Mouse (Mus musculus) mouse embryonic stem cell (cell line): ENCODE results near the gene BC028528.

Experiments used
- in situ Hi-C, 2 experiments: fragments of 300-500 bp; cut with MboI; formaldehyde crosslinking; loops; 1 replicate in 1 of 2; 3 replicates in 1 of 2; pipeline ENCODE4 v1.14.3; 2019 to 2020; ENCODE audit warnings: low sequenced_read_pairs in 2 of 2, low pct_unique_long_range_greater_than_20kb in 1 of 2, mixed read lengths in 1 of 2; ENCODE audit not compliant: unreplicated experiment in 1 of 2

BC028528 gene

DNA sequence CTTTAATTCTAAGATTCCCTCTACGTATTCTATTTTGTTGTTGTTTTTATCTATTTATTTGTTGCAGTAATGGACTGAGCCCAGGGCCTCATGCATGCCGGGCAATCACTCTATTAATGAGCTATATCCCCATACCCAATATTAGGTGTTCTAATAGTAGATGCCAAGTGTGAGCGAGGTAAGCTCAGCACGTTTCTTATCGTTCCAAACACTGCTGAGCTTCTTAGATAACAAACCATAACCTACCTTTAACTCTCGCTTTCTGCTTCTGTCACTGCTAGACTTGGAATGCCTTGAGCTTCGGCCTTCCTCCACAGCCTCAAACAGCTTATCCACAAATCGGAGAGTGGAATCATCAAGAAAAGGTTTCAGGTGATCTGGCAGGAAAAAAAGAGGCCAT is 40.5 kb downstream of the BC028528 start:
- in situ Hi-C loops, result no loop called here

DNA sequence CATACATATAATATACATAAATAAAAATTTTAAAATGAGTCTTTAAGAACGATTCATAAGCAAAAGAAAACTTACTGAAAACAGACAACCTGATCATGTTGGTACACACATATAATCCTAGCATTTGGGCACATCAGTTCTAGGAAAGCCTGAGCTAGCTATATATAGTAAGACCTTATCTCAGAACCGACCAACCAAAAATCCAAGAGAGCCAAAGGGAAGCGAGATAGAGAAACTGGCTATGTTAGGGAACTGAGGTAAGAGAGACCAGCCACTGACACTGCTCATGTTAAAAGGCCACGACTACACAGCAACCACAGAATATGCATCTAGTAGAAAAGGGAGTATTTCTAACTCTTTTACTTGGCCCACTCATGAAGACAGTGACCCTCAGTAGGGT is 41.2 kb downstream of the BC028528 start:
- in situ Hi-C loops, result no loop called here

DNA sequence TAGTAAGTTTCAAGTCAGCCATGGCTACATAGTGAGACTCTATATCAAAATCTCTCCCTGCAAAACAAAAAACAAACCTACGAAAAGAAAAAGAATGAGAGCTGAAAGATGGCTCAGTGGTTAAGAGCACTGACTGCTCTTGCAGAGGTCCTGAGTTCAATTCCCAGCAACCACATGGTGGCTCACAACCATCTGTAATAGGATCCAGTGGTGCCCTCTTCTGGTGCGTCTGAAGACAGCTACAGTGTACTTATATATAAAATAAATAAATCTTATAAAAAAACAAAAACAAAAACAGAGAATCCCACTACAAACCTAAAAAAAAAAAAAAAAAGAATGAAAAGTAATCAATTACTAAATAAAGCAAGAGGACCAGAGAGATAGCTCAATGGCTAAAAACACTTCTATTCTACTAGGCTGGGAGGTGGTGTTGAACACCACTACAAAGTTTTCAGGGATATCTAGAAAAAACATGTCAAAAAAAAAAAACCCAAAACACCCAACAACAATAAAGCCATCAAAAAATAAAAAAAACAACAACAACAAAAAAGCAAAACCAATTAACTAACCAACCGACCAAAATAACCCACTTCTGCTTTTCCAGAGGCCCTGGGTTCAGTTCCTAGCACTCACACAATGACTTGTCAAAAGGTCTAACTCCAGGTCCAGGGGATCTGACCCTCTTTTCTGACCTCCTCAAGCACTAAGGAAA is 49.1 kb downstream of the BC028528 start:
- in situ Hi-C loops, result loop anchor here in 1 of 2 experiments (25.0 kb wide), 1 partner anchor 505 kb away; no protein-coding TSS in a partner anchor

DNA sequence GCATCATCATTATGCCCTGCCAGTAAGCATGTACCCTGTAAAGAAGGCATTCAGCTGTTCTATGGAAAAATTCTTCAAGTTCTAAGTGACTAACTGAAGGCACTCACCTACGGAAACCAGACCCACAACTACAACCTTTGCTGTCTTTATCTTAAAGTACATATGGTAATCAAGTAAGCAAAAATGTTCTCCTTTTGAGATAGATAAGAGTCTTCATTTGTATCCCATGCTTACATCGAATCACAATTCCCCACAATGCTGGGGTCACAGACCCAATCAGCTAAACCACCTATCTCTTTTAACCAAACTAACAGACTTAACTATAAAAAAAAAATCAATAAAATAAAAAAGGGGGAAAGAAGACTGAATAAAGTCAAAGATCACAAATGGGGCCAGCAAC is 52.6 kb downstream of the BC028528 start:
- in situ Hi-C loops, result loop anchor here in 1 of 2 experiments (25.0 kb wide), 1 partner anchor 502 kb away; no protein-coding TSS in a partner anchor
